Mouse (Mus musculus): Measurements from ENCODE around the gene Ccl22. TPM values are rescaled to one million over a fixed set of nuclear protein-coding genes. Genes with fewer than 3 reads are reported as not detected.

Gene Ccl22
- total RNA-seq, 2 experiments from 2014 or later: not detected

GRCm38 (mm10) chr8:94778895-94779533, 33.6 kb downstream of the Ccl22 start:
- DNase-seq: no peak

DNA sequence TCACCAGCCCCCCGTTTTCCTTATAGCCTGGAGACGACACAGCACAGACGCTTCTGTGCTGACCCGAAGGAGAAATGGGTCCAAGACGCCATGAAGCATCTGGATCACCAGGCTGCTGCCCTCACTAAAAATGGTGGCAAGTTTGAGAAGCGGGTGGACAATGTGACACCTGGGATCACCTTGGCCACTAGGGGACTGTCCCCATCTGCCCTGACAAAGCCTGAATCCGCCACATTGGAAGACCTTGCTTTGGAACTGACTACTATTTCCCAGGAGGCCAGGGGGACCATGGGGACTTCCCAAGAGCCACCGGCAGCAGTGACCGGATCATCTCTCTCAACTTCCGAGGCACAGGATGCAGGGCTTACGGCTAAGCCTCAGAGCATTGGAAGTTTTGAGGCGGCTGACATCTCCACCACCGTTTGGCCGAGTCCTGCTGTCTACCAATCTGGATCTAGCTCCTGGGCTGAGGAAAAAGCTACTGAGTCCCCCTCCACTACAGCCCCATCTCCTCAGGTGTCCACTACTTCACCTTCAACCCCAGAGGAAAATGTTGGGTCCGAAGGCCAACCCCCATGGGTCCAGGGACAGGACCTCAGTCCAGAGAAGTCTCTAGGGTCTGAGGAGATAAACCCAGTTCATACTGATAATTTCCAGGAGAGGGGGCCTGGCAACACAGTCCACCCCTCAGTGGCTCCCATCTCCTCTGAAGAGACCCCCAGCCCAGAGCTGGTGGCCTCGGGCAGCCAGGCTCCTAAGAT, 34.3 kb downstream of the Ccl22 start:
- no peak for DNase-seq

GRCm38 (mm10) chr8:94780491-94781154, 35.2 kb downstream of the Ccl22 start:
- DNase-seq: no peak

- DNase-seq: peak in 1 of 2 experiments; percentile 52
Measured at GRCm38 (mm10) chr8:94781155-94781837, 35.9 kb downstream of the Ccl22 start.

GRCm38 (mm10) chr8:94781838-94782235, 36.4 kb downstream of the Ccl22 start:
- DNase-seq: peak in 1 of 2 experiments; percentile 34

- no peak for DNase-seq
Measured at GRCm38 (mm10) chr8:94783890-94784289, 38.5 kb downstream of the Ccl22 start.

- DNase-seq: peak; percentile 59 to 77
Measured at GRCm38 (mm10) chr8:94785247-94785985, 40.0 kb downstream of the Ccl22 start.

DNA sequence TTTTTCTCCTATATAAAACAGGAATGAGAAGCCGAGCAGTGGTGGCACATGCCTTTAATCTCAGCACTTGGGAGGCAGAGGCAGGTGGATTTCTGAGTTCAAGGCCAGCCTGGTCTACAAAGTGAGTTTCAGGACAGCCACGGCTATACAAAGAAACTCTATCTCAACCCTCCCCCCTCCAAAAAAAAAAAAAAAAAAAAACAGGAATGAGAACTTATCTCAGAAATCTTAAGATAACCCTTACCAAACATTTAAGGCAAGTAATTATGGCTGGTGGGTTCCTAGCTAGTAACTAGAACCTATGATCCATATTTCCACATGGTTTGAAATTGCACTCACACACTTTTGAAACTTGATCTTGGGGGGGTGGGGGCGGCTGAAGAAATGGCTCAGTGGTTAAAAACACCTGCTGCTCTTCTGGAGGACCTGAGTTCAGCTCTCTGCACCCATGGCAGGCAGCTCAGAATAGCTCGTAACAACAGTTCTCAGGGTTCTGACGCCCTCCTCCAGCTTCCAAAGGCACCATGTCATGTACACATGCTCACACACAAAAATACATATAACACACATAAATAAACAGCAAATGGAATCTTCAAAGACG, 40.7 kb downstream of the Ccl22 start:
- no peak for DNase-seq

- DNase-seq: peak; percentile 61 to 69
Measured at GRCm38 (mm10) chr8:94787524-94788501, 42.4 kb downstream of the Ccl22 start.

GRCm38 (mm10) chr8:94789256-94789955, 44.0 kb downstream of the Ccl22 start:
- DNase-seq: no peak

- DNase-seq: no peak
Measured at GRCm38 (mm10) chr8:94794368-94794767, 49.0 kb downstream of the Ccl22 start.

DNA sequence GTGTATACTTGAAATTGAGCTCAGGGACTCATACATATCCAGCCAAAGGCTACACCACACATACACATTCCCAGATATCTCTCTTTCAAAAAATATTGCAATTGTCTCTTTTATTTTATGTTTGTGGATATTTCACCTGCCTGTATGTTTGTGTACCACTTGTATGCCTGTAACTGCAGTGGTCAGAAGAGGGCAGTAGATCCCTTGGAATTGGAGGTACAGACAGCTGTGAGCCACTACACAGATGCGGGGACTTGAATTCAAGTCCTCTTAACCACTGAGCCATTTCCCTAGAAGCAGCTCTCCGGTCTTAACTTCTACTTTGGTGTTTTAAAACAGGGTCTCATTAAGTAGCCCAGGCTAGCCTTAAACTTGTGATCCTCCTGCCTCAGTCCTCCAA, 49.4 kb downstream of the Ccl22 start:
- DNase-seq: no peak

GRCm38 (mm10) chr8:94800278-94800968, 55.0 kb downstream of the Ccl22 start:
- peak in 1 of 2 experiments; percentile 46 for DNase-seq

Other genes with a start within 250 kb of the Ccl22 start
- gene Cpne2, start 212.6 kb upstream of the Ccl22 start, total RNA-seq (2021): 10 to 100 TPM; 12.9 to 18.3 TPM
- gene Rspry1, start 143.7 kb upstream of the Ccl22 start, total RNA-seq (2021): 10 to 100 TPM; 22.3 to 22.5 TPM
- gene Fam192a, start 143.6 kb upstream of the Ccl22 start, total RNA-seq (2021): 10 to 100 TPM; 32.0 to 33.2 TPM
- 10 to 100 TPM; 71.0 to 73.8 TPM for gene Arl2bp, start 79.0 kb upstream of the Ccl22 start, total RNA-seq (2021)
- under 1 TPM; 0.82 to 0.99 TPM for gene Pllp, start 49.3 kb upstream of the Ccl22 start, total RNA-seq (2021)
- gene Cx3cl1, start 26.4 kb downstream of the Ccl22 start, total RNA-seq (2021): 10 to 100 TPM; 26.2 to 35.5 TPM
- 1 to 10 TPM; 1.0 to 1.4 TPM for gene Ccl17, start 64.9 kb downstream of the Ccl22 start, total RNA-seq (2021)
- 100 to 1,000 TPM; 152 to 219 TPM for gene Coq9, start 92.7 kb downstream of the Ccl22 start, total RNA-seq (2021)
- 100 to 1,000 TPM in 1 of 2 experiments, 10 to 100 TPM in 1; 70.2 to 106 TPM for gene Ciapin1, start 92.8 kb downstream of the Ccl22 start, total RNA-seq (2021)
- 10 to 100 TPM; 65.7 to 70.6 TPM for gene Polr2c, start 111.9 kb downstream of the Ccl22 start, total RNA-seq (2021)
- 10 to 100 TPM; 10.5 to 10.9 TPM for gene Dok4, start 130.7 kb downstream of the Ccl22 start, total RNA-seq (2021)
- gene Ccdc102a, start 172.5 kb downstream of the Ccl22 start, total RNA-seq (2021): 1 to 10 TPM; 7.6 to 8.6 TPM
- 1 to 10 TPM in 1 of 2 experiments, under 1 TPM in 1; 0.33 to 1.3 TPM for gene Adgrg5, start 178.1 kb downstream of the Ccl22 start, total RNA-seq (2021)
- 10 to 100 TPM; 15.1 to 23.4 TPM for gene Adgrg1, start 229.2 kb downstream of the Ccl22 start, total RNA-seq (2021)

Data from adrenal gland, postnatal 36 days (tissue).